Comparison of ENCODE assay signal across 15 mouse cellular contexts in genomic region chr16:23262131-23262768, GRCm38 (mm10). TPM values are rescaled to one million over a fixed set of nuclear protein-coding genes. Genes with fewer than 3 reads are reported as not detected.
DNase-seq lines count a peak whose midpoint lies in the region; ATAC-seq and TF ChIP-seq lines count a peak whose summit lies in the region.
"Had no signal": no experiment of that assay in that cellular context is flagged by ENCODE, and none has a peak within 500 bp of the region (broad histone marks: within the 10 kb centered on the region; RNA-seq: fewer than 3 reads in every experiment).

No protein-coding gene starts in this region.

- no peak for TF ChIP-seq CTCF in spleen, adult 2 months (IDR thresholded peaks at IDR 0.05; ENCODE audit: extremely low read depth, insufficient read depth, insufficient read length, insufficient replicate concordance)

- 5% methylated on average over 2 of the region's 10 CpGs for WGBS in heart, embryonic 12.5 days
- 22% methylated on average over 10 of the region's 10 CpGs for WGBS in spleen, adult 2 months

- H3K27ac ChIP-seq in heart, embryonic 12.5 days (ENCODE audit: poor library complexity, severe bottlenecking) = no peak overlapping the region; the same call in 1 of the 2 replicates
- peak overlapping the region; percentile 17 for H3K27ac ChIP-seq in spleen, adult 2 months (ENCODE audit: insufficient read depth, low read length)
- H3K27ac ChIP-seq: forebrain, embryonic 12.5 days; limb, embryonic 13.5 days; midbrain, embryonic 13.5 days had no signal

- peak overlapping the region; percentile 26; the same call in 1 of the 2 replicates for H3K4me2 ChIP-seq in heart, embryonic 12.5 days
- H3K4me2 ChIP-seq: forebrain, embryonic 12.5 days; limb, embryonic 13.5 days; midbrain, embryonic 13.5 days had no signal

- TF ChIP-seq POLR2A in spleen, adult 2 months (IDR thresholded peaks at IDR 0.05; ENCODE audit: low read depth, low read length) = no peak

- H3K4me3 ChIP-seq in heart, embryonic 12.5 days = no peak overlapping the region
- H3K4me3 ChIP-seq in spleen, adult 2 months (ENCODE audit: extremely low read depth, insufficient read depth, insufficient read length) = no peak overlapping the region
- H3K4me3 ChIP-seq: forebrain, embryonic 12.5 days; limb, embryonic 13.5 days; midbrain, embryonic 13.5 days had no signal

- H3K4me1 ChIP-seq in heart, embryonic 12.5 days (replicated peaks) = peaks cover 42% of the 10 kb centered on the region
- H3K4me1 ChIP-seq in spleen, adult 2 months (ENCODE audit: control insufficient read depth, insufficient read depth, insufficient read length) = peaks cover 24% of the 10 kb centered on the region; the same call in 1 of the 2 replicates

- H3K9ac ChIP-seq in heart, embryonic 12.5 days = no peak overlapping the region
- H3K9ac ChIP-seq: forebrain, embryonic 12.5 days; limb, embryonic 13.5 days; midbrain, embryonic 13.5 days had no signal

- no peak for DNase-seq in heart, postnatal 4 days
- DNase-seq in spleen, adult 2 months (ENCODE audit: low read depth in 1 of 2, low spot score in 2 of 2) = no peak
- DNase-seq in spleen, postnatal 14 days (ENCODE audit: low spot score in 2 of 2) = no peak
- DNase-seq in thymus, postnatal 4 days = peak; percentile 52
- DNase-seq in kidney, adult 18-20 months = no peak
- DNase-seq in layer of hippocampus, postnatal 14 days (ENCODE audit: low spot score in 2 of 2) = no peak
- DNase-seq: adrenal gland, postnatal 10 days; cerebellum, adult 11 months; layer of hippocampus, adult 9-11 months had no signal

- peaks cover 49% of the 10 kb centered on the region for H3K27me3 ChIP-seq in heart, embryonic 12.5 days (replicated peaks)
- H3K27me3 ChIP-seq in spleen, adult 2 months (ENCODE audit: control insufficient read depth, insufficient read depth, low read length) = no peaks in the 10 kb centered on the region
- H3K27me3 ChIP-seq: limb, embryonic 13.5 days had no signal

- no peaks in the 10 kb centered on the region for H3K9me3 ChIP-seq in heart, embryonic 12.5 days (replicated peaks)
- H3K9me3 ChIP-seq: forebrain, embryonic 12.5 days; limb, embryonic 13.5 days; midbrain, embryonic 13.5 days had no signal

- H3K36me3 ChIP-seq in heart, embryonic 12.5 days = peaks cover 16% of the 10 kb centered on the region; the same call in 1 of the 2 replicates
- H3K36me3 ChIP-seq in spleen, adult 2 months (ENCODE audit: control insufficient read depth, insufficient read depth, low read length) = peaks cover 22% of the 10 kb centered on the region

- ATAC-seq in heart, embryonic 12.5 days (ENCODE audit: insufficient number of reproducible peaks, low FRiP score) = peak; percentile 80
- ATAC-seq in activated CD4-positive, CD25-positive, alpha-beta regulatory T cell, adult 4 months = peak; percentile 80
- ATAC-seq: midbrain, embryonic 13.5 days had no signal

RNA-seq across cellular contexts. Expression of gene St6gal1, which starts 37.7 kb away (rescaled TPM):
- 18.9 and 21.9 TPM in 2 replicates for polyA plus RNA-seq in heart, embryonic 12.5 days (2016; fragmentation: Nextera tagmentation; extraction: Ambion mirVana)
- total RNA-seq in heart, postnatal 4 days (2021) = 10 to 100 TPM; 19.8 to 20.3 TPM
- 30.5 and 33.1 TPM in 2 replicates for polyA plus RNA-seq in spleen, adult 2 months (2012; rRNA removed)
- polyA plus RNA-seq in activated CD4-positive, CD25-positive, alpha-beta regulatory T cell, adult 4 months (2017; shearing (Covaris generic)) = 10 to 100 TPM; 68.6 to 88.1 TPM
- total RNA-seq in layer of hippocampus, postnatal 14 days (2021) = 10 to 100 TPM; 15.4 to 17.5 TPM
- total RNA-seq: MEL had no signal
